Mouse (Mus musculus) embryonic facial prominence, embryonic 11.5 days (tissue): ENCODE measurements at regions not wholly inside any gene's neighbourhood (a gene's known extent, or its start where the extent isn't known, plus 50 kb on each side); places are given as distances from the start of the nearest gene placed in this dataset.

Experiments used
- ATAC-seq: fragments of 200-750 bp; cut with Nextera tagmentation; replicated peaks from 2 replicates; pipeline ENCODE4 v1.8.0; 2017; ENCODE audit warnings: low read depth; ENCODE audit not compliant: insufficient number of reproducible peaks, low FRiP score, low TSS enrichment
- DNase-seq: peaks from one replicate; pipeline ENCODE4 v3.0.0-alpha.2; 2015; ENCODE audit warnings: low spot score
- H3K27ac ChIP-seq: fragments of 300-500 bp; sonication (generic); replicated peaks from 2 replicates; pipeline ENCODE4 v1.5.1; 2014; ENCODE audit warnings: mild to moderate bottlenecking, low read depth, low read length, control low read depth
- H3K27me3 ChIP-seq: fragments of 300-500 bp; sonication (generic); 2 replicates; pipeline ENCODE4 v1.6.1; 2014; ENCODE audit warnings: mild to moderate bottlenecking, low read length, moderate library complexity, mixed read lengths; ENCODE audit not compliant: control insufficient read depth, insufficient read depth
- H3K36me3 ChIP-seq: fragments of 300-500 bp; sonication (generic); replicated peaks from 2 replicates; pipeline ENCODE4 v1.6.1; 2014; ENCODE audit warnings: low read depth, mild to moderate bottlenecking, low read length, moderate library complexity, mixed read lengths; ENCODE audit not compliant: control insufficient read depth, insufficient read depth
- H3K4me1 ChIP-seq: fragments of 300-500 bp; sonication (generic); 2 replicates; pipeline ENCODE4 v1.6.1; 2014; ENCODE audit warnings: low read length, mixed read lengths; ENCODE audit not compliant: control insufficient read depth, insufficient read depth
- H3K4me2 ChIP-seq: fragments of 300-500 bp; sonication (generic); 2 replicates; pipeline ENCODE4 v1.6.1; 2014; ENCODE audit warnings: low read depth, mild to moderate bottlenecking, control low read depth, low read length, moderate library complexity
- H3K4me3 ChIP-seq: fragments of 300-500 bp; sonication (generic); 2 replicates; pipeline ENCODE4 v1.5.1; 2014; ENCODE audit warnings: low read depth, low read length, control low read depth
- H3K9ac ChIP-seq: fragments of 300-500 bp; sonication (generic); replicated peaks from 2 replicates; pipeline ENCODE4 v1.6.1; 2014; ENCODE audit warnings: mild to moderate bottlenecking, control low read depth, low read length
- H3K9me3 ChIP-seq: fragments of 300-500 bp; sonication (generic); replicated peaks from 2 replicates; pipeline ENCODE4 v1.6.1; 2016; ENCODE audit warnings: mild to moderate bottlenecking, low read length, inconsistent platforms, mixed read lengths; ENCODE audit not compliant: control insufficient read depth
- WGBS: fragments of 180-500 bp; shearing (Covaris S2); extraction: QIAGEN DNeasy Blood & Tissue Kit; methylation state at CpG from one replicate; pipeline ENCODE4 v1.1.7; 2014; 5-methylcytosine and 5-hydroxymethylcytosine counted together

- Histone ChIP-seq H3K27me3 (no peaks in the 10 kb centered on the region; the same call in 1 of the 2 replicates), H3K4me3 (no peak overlapping the region), H3K4me2 (no peak overlapping the region), H3K9me3 (no peaks in the 10 kb centered on the region), H3K36me3 (no peaks in the 10 kb centered on the region), H3K27ac (no peak overlapping the region), H3K4me1 (no peaks in the 10 kb centered on the region), H3K9ac (no peak overlapping the region)
- WGBS = 83% methylated on average over 5 of the region's 5 CpGs
- ATAC-seq (no peak), DNase-seq (no peak)
These were observed 66.3 kb downstream of the Fam50b start for GRCm38 (mm10) chr13:34800906-34801305.

- Histone ChIP-seq H3K4me1 (no peaks in the 10 kb centered on the region), H3K36me3 (no peaks in the 10 kb centered on the region), H3K4me2 (no peak overlapping the region), H3K9me3 (no peaks in the 10 kb centered on the region), H3K4me3 (no peak overlapping the region), H3K9ac (no peak overlapping the region), H3K27me3 (no peaks in the 10 kb centered on the region), H3K27ac (no peak overlapping the region)
- ATAC-seq (no peak), DNase-seq (peak; percentile 49)
- WGBS = 24% methylated on average over 9 of the region's 9 CpGs
These were observed 68.5 kb upstream of the Prpf4b start for GRCm38 (mm10) chr13:34806532-34807092.

- no peak for ATAC-seq
- Histone ChIP-seq H3K9ac (no peak overlapping the region), H3K9me3 (no peaks in the 10 kb centered on the region), H3K27ac (no peak overlapping the region), H3K4me1 (no peaks in the 10 kb centered on the region; the same call in 1 of the 2 replicates), H3K4me3 (no peak overlapping the region), H3K4me2 (no peak overlapping the region), H3K36me3 (no peaks in the 10 kb centered on the region), H3K27me3 (no peaks in the 10 kb centered on the region)
- WGBS = 85% methylated on average over 1 of the region's 1 CpGs
- DNase-seq = no peak
These were observed 65.6 kb upstream of the Prpf4b start for GRCm38 (mm10) chr13:34809536-34809935.

GRCm38 (mm10) chr13:34814161-34815056 lies 60.7 kb upstream of the Prpf4b start:
- no peak overlapping the region for H3K4me3 ChIP-seq
- peak overlapping the region; percentile 37 for H3K9ac ChIP-seq
- DNase-seq (peak; percentile 72), ATAC-seq (peak; percentile 89)
- H3K36me3 ChIP-seq = no peaks in the 10 kb centered on the region
- H3K4me2 ChIP-seq = peak overlapping the region; percentile 19; the same call in 1 of the 2 replicates
- H3K27ac ChIP-seq = peak overlapping the region; percentile 62
- WGBS = 19% methylated on average over 18 of the region's 18 CpGs
- H3K27me3 ChIP-seq = no peaks in the 10 kb centered on the region
- H3K9me3 ChIP-seq = no peaks in the 10 kb centered on the region
- peaks cover 4% of the 10 kb centered on the region for H3K4me1 ChIP-seq

- ATAC-seq = peak; percentile 46
These were observed 60.1 kb upstream of the Prpf4b start for GRCm38 (mm10) chr13:34815057-34815410.

GRCm38 (mm10) chr13:34818211-34818610 lies 56.9 kb upstream of the Prpf4b start:
- Histone ChIP-seq H3K9me3 (no peaks in the 10 kb centered on the region), H3K4me1 (peaks cover 4% of the 10 kb centered on the region), H3K4me2 (no peak overlapping the region), H3K36me3 (no peaks in the 10 kb centered on the region), H3K27ac (no peak overlapping the region), H3K27me3 (no peaks in the 10 kb centered on the region), H3K9ac (no peak overlapping the region), H3K4me3 (no peak overlapping the region)
- ATAC-seq (no peak), DNase-seq (no peak)
- whole genome bisulfite sequencing = 89% methylated on average over 5 of the region's 5 CpGs

More at GRCm38 (mm10) chr13:34815057-34815410, 60.1 kb upstream of the Prpf4b start:
- peak; percentile 33 for DNase-seq
- Histone ChIP-seq H3K4me2 (no peak overlapping the region; the same call in 1 of the 2 replicates), H3K9ac (peak overlapping the region; percentile 37), H3K4me3 (no peak overlapping the region), H3K9me3 (no peaks in the 10 kb centered on the region), H3K27ac (peak overlapping the region; percentile 62), H3K36me3 (no peaks in the 10 kb centered on the region), H3K27me3 (no peaks in the 10 kb centered on the region), H3K4me1 (peaks cover 4% of the 10 kb centered on the region)
- WGBS = 21% methylated on average over 3 of the region's 3 CpGs

GRCm38 (mm10) chr13:34820423-34820822 lies 54.7 kb upstream of the Prpf4b start:
- H3K9ac ChIP-seq = no peak overlapping the region
- no peaks in the 10 kb centered on the region for H3K9me3 ChIP-seq
- DNase-seq (no peak), ATAC-seq (no peak)
- H3K36me3 ChIP-seq = no peaks in the 10 kb centered on the region
- H3K4me2 ChIP-seq = no peak overlapping the region
- H3K4me3 ChIP-seq = no peak overlapping the region
- H3K27ac ChIP-seq = no peak overlapping the region
- H3K4me1 ChIP-seq = no peaks in the 10 kb centered on the region
- 77% methylated on average over 4 of the region's 4 CpGs for WGBS
- H3K27me3 ChIP-seq = no peaks in the 10 kb centered on the region

GRCm38 (mm10) chr13:34821946-34822345 lies 53.2 kb upstream of the Prpf4b start:
- ATAC-seq (no peak), DNase-seq (no peak)
- Histone ChIP-seq H3K9ac (no peak overlapping the region), H3K4me2 (no peak overlapping the region), H3K4me1 (no peaks in the 10 kb centered on the region), H3K36me3 (no peaks in the 10 kb centered on the region), H3K27ac (no peak overlapping the region), H3K27me3 (no peaks in the 10 kb centered on the region), H3K9me3 (no peaks in the 10 kb centered on the region), H3K4me3 (no peak overlapping the region)
- WGBS = 87% methylated on average over 3 of the region's 3 CpGs
